Mouse (Mus musculus) gastrocnemius, adult 8-10 months (tissue): ENCODE measurements at regions not wholly inside any gene's neighbourhood (a gene's known extent, or its start where the extent isn't known, plus 50 kb on each side); places are given as distances from the start of the nearest gene placed in this dataset.

Source experiments
- DNase-seq, 2 experiments: peaks; one replicate each; pipeline ENCODE4 v3.0.0; 2022; ENCODE audit warnings: low spot score in 2 of 2

DNA sequence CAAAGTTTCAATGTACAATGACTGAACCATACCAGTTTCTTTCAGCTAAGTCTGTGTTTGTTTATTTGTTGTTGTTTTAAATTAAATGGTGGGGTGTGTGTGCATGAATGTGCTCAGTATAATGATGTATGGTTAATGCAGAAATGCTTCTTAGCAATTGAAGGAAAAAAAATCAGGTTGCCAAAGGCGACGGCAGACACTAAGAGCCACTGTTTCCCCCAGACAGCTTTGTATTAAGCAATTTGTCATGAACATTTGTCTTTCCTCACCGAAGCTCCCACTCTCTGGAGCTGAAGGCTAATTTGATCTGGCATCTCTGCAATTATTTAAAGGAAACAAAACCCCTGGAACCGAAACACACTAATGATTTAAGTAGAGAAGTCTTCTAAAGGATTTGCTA is 360.7 kb downstream of the Bckdhb start:
- no peak for DNase-seq

DNA sequence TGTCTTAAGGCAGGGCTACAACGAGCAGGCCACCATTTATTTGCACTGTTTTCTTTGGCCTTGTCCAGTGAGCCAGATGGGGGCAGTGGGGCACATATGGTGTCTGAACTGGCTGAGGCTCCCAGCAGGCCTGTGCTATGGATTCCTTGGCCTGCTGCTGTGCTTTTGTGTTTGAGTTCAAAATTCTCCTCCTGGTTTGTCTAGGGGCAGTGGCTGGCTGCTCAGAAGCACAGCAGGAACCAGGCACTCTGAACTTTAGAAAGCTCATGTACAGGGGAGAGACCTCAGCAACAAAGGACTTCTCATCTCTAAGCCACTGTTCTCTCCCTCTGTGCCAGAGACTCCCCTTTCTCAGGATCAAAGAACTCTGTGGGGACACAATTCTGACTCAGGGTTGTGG is 370.9 kb downstream of the Bckdhb start:
- no peak for DNase-seq

DNA sequence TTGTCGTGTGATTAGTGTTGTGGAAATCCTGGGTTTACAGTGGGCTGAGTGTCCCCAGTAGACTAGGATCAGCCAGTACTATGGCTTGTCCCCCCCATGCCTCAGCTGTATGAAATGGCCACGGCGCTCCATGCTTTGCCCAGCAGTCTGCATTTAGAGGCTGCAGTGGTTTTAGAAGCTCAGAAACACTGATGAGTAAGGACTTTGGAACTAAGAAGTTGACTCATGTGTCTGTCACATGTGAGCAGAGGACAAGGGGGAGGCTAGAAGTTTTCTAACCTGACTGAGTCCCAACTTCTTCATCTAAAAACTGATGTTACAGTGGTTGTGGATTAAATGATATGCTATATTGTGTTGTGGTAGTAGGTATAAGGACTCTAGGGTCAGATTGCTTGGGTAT is 371.5 kb downstream of the Bckdhb start:
- no peak for DNase-seq

DNA sequence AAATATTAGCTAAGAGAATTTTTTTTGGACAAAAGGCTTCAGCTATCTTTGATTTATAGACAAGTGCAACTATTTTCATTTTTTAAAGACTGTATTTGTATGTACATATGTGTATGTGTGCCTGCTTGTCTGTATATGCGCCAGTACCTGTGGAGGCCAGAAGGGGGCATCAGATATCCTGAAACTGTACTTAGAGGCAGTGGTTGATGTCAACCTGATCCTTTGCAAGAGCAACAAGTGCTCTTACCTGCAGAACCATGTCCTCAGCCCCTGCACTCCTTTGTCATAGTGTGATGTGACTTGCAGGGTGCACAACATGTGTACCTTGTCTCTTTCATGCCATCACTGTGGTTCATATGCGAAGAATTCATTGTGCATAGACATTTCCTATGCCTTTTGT is 379.5 kb downstream of the Bckdhb start:
- no peak for DNase-seq

DNA sequence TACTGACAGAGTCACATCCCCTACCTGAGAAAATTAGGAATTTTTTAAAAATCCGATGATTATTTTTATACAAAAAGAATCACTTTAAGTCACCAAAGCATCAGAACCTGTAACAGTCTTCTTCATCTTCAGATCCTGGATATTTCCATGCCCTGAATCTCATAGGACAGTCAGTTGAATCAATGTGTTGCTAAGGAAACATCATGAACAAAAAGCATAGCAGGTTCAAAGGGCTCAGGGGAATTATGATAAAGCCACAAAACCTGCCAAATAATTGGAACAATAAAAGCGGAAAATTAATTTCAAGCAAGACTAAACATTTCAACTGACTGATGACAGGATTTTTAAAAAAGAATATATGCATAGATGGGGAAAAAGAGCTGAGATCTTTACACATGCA is 393.9 kb downstream of the Bckdhb start:
- DNase-seq = no peak

DNA sequence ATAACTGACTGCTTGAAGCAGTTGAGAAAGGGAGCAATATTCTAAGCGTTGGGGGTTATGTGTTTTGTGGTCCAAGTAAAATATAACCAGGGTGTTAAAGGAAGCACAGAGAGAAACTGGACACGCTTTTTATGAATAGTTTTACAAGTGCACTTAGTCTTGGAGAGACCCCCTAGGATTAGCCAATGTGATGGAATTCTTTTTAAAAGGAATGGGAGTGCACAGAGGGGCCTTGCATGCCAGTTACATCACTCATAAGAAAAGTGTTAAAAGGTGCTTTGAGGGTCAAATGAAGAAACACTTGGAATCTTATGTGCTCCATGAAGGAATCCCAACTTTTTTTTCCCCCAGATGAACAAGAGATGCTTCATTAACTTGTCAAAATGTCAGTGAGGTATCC is 394.4 kb downstream of the Bckdhb start:
- no peak for DNase-seq

DNA sequence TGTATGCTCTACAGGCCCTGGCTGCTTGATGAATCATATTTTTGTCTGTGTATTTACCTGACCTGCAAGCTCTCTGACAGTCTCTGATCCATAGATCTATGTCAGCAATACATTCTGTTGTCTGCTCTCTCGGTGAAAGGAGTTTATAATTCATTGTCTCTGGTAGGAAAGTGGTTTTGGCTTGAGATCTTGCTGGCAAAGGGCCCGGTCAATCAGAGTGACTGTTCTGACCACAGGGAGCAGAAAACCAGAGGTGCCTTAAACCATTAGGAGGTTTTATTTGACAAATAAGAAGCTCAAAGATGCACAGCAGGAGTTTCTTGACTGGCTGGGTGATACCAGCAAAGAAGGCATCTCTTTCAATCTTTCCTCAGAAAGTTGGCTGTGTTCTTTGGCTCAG is 398.2 kb downstream of the Bckdhb start:
- no peak for DNase-seq

DNA sequence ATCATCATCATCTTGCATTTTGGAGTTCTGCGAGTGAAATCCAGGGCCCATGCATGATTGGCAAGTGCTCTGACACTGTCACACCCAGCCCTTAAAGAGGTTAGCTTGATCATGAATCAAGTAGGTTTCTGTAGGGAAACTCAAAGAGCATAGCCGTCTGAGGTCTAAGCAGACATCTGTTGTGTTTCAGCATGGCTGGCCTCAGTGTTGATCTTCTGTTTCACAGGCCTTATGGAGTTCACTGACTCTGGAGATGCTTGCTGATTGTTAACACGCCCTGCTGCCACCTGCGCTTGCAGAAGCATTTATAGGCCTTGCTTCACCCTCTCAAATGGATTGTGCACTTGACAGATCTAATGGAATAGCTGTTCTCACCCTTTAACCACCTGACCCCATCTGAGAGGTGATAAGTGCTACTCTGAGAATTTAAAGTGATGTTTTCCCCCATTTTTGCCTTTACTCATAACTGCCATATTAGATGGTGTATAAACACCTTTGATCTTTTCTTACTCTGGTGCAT is 406.2 kb downstream of the Bckdhb start:
- no peak for DNase-seq

DNA sequence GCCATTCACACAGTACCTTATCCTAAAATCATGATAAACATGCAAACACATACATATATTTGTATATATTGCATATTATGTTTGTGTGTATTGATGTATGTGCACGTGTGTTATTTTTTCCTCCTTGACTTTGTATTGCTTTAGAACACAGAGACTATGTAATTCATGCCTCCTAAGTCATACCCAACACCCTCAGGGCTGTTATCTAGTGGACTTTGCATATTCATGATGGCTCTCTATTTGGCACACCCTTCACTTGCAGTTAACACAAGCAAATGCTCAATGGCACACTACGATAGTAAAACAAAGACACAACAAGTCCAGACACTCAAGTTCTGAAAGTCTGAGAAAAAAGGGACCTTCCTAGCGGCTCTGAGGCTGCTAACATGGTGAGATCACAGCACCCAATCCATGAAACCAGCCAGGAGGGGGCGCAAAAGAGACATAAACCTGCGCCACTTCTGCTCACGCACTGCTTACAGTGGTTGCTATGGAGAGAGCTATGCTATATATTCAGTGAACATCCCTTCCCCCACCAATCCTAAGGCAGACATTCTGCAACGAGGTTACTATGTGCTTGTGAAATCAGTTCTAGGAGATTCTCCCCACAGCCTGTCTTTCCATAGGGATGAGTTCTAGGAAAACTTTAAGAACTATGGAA is 418.6 kb downstream of the Bckdhb start:
- peak in 1 of 2 experiments; percentile 5 for DNase-seq

DNA sequence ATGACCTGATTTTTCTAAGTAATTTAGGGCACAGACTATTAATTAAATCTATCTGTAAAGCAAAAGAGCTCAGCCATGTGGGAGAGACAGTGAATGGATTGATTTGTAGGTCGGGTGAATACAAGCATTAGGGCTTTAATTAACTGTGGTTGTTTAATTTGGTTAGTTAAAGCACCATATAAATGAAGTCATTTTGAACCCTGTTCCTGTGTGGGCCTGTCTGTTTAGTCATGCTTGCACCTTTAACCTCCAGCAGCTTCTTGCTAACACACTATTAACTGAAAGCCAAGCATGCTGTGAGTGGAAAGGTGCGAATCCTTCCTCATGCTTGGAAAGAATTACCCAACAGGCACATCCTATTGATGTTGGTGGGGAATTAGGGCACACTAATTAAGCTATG is 425.3 kb downstream of the Bckdhb start:
- no peak for DNase-seq

DNA sequence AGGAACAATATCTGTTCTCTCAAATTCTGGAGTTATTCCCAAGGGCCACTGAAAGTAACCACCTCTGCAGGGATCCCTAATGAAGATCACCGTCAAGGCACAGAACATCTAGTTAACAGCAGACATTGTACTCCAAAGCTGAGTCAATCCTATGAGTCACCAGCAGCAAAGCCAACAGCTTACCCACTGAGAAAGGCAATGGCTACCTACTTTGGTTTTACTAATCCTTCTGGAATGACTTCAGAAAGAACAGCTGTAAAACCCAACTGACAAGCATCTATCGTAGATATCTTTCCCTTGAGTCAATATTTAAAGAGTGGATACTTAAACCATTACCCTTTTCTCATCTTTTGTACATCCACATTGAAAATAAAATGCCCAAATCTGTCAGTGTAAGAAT is 429.5 kb downstream of the Bckdhb start:
- DNase-seq = no peak

DNA sequence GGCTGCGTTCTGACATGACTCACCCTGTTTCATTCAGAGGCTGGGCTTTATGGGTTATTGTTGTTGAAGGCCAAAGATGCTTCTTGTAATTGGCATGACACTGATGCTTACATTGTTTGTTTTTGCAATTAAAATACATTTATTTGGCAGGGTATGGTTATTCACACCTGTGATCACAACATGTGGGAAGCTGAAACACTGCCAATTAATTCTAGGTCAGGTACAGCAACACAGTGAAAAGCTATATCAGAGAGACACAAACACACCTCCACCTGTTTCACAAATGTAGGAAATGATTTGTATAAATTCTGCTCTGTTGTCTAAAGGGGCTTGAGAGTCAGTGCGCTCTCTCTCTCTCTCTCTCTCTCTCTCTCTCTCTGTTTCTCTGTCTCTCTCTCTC is 431.2 kb downstream of the Bckdhb start:
- no peak for DNase-seq

DNA sequence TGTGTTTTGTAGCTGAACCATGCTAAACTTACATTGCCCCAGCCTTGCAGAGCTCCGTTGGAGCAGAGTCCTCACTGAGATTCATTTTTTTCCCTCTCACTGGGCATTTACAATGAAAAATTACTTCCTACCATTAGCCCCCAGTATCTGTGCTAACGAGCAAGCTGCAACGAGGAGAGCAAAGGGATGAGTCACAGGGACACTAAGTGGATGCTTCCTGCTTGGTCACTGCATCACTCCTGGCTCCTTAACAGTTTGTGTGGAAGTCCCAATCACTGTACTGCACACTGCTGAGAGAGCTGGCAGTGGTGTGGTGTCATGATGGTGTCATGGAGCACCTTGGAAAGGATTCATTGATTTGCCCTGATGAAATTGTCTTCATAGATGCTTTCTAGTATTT is 434.9 kb downstream of the Bckdhb start:
- DNase-seq = no peak

DNA sequence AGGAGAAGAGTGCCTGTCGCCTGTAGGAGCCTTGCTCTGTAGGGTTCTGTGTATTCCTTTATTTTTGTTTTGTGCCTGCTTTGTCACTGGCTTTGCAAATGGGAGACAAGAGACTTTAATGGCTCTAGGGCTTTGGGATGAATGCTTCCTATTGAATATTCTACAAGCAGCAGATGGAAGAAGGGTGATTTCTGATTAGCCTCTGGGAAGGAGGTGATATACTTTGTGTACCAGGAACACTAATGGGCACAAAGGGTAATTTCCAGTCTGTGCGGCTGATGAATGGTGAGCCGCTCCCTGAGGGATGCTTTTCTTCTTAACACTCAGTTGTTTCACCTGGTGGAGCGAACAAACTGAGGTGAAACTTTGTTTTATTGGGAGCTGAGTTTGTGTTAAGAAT is 435.5 kb downstream of the Bckdhb start:
- no peak for DNase-seq

DNA sequence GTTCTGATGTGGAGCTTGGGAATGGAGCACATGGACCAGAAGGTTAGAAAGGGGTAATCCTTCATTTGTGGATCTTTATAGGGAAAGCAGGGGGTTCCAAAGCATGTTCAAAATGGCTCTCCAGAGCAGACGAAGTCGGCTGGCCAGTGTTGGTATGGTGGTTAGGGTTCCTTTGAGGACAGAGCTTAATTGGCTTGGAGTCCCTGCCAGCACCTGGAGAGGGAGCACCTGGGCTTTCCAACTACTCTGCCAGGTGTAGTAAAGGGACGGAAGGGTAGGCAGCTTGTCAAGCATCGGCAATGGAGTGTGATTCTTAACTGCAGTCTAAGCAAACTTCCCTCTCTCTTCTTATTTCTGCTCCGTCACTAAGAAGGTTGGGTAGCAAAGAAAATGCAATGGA is 438.5 kb downstream of the Bckdhb start:
- DNase-seq = no peak

DNA sequence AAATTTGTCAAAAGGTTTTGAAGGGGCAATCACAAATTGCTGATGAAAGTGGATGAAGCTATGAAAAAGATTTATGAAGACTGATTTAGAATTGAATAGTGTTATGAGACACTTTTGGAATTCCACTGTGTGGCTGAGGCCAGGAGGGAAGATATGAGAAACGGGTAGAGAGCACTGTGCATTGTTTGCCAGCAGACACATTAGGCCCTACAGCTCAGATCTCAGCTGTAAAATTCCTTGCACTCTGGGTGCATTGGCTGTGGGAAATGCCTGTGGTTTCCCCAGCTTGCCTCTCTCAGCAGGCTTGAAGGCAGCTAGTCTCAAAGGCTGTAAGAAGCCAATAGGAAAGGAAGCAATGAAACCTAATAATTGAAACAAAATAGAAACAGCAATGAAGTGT is 444.3 kb downstream of the Bckdhb start:
- DNase-seq = no peak

DNA sequence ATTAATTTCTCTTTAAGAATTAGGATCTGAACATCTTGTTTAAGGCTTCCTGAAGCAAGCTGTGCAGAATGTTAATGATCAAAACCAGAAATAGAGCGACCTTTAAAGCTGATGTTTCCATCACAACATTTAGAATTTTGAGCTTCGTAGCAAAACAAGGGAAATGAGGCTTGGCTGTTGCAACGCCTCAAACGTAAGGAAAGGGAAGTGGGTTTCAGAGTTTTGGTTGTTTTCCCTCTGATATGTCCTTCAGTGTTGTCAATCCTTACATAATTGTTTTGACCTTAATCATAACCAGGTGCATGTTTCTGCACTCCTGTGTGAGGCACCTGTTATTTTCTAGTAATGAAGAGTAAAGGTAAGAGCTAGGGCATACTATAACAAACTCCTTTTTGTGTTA is 445.3 kb downstream of the Bckdhb start:
- DNase-seq = no peak

DNA sequence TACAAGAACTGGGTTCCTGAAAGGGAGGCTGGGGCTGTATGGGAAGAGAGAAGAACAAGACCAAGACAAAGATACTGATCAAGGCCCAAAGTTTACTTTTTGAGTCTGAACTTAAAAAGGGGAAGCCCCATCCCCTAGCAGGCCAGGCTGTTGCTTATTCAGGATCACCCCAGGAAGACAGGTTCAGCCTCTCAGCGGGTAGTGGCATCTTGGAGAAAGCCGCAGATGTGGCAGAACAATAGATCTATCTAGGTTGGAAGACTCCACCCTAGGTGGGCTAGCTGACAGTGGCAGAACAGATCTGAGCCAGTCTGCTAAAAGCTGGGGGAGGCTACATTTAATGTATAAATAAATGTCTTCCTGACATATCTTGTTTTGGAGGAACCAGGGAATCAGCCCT is 450.8 kb downstream of the Bckdhb start:
- DNase-seq = no peak

DNA sequence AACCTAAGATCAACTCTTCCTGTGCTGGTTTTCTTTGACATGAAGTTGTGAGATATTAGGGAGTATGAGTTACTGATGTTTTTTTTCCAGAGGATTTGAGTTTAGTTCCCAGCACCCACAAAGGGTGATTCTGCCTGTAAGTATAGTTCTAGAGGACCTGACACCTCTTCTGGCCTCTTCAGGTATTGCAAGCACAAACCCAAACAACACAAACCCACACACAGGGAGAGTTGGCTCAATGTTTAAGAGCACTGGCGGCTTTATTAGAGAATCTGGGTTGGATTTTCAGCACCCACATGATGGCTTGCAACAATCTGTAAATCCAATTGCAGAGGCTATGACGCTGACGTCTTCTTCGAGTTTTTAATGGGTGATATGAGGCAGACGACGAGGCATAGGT is 451.7 kb downstream of the Bckdhb start:
- no peak for DNase-seq

DNA sequence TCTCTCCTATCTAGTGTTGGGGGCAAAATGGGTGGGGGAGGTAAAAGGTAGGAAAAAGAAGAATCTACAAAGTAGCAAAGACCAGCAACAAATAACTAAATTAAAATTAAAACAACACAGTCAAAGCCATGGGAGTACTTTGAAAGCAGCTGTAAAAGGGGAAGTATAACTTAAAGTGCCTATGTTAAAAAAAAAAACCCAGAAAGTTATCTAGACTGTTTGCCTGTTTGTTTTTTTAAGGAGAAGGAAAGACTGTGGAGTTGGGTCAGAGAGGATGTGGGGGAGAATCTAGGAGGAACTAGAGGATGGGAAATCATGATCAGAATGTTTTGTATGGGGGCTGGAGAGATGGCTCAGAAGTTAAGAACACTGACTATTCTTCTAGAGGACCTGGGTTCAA is 457.0 kb downstream of the Bckdhb start:
- no peak for DNase-seq

DNA sequence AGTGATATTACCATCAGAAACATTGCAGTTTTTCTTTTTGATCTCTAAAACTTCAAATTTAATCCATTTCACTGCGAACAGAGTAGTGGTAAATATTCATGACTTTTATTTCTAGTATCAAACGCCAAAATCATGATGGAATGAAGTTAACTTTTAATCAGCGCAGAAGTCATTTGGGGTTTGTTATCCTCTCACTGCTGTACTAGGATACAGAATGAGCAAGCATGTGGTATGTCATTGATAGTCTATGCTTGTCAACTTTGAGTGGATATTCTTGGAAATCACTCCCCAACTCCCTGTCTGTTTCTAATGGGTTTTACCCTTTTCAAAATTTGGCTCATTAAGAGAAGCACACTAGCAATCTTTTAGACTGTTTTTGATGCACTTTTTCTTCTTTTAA is 464.9 kb downstream of the Bckdhb start:
- no peak for DNase-seq

DNA sequence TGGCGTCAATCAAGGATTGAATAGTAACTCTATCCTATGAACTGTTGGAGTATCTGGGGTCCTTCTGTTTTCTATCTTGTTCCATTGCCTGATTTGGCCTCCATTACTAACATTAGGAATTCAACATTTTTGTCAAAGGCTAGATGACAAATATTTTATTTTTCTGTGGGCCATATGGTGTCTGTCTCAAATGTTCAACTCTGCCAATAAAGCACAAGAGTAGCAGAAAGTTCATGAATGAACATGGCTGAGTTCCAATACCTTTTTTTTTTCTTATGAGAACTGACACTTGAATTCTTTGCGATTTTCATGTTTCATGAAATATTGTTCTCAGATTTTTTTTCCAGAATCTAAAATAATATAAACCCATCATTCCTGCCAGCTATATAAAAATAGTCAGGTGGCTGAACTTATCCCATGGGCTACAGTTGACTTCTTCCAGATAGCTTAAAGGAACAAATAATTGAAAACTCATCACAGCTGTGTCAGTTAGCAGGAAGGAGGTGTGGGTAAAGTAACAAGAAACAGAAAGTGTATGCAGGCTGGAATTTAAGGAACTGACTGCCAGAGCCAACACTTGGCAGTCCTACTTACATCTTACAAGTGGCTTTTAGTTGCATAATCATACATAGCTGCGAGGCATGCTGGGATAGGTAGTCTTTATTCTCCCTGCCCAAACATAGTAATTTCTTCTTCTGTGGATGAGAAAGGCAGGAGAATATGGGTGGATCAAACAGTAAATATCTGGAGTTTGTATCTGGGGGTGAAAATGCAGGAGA is 469.8 kb downstream of the Bckdhb start:
- no peak for DNase-seq

DNA sequence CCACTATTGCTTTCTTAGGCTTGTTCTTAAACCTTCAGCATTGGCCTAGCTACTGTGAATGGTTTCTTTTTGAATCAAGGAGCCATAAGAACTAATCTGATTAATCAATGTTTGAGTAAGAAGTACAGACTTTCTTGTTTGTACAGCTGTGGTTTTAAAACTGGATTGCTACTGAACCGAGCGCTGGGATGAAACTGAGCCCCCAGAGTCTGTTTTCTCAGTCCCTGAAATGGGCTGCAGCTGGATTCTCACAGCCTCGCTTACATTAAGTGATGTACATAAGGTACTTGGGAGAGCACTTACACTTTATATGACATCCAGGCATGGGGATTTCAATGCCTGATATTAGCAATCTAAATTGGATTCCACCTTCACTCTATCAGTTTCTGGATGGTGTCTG is 474.5 kb downstream of the Bckdhb start:
- DNase-seq = no peak
